Mouse (Mus musculus): ENCODE results near the gene Iffo1. TPM values are rescaled to one million over a fixed set of nuclear protein-coding genes. Genes with fewer than 3 reads are reported as not detected.

Gene Iffo1
- total and polyA plus RNA-seq, 3 experiments: 96.1 to 96.9 TPM; not detected in 1

GRCm38 (mm10) chr6:125131302-125132156, 13.5 kb upstream of the Iffo1 start, which contains the start of gene Nop2:
TSS of gene Nop2 (plus strand) at chr6:125131909.
- peak within 1 kb of the TSS; percentile 97 for H3K9ac ChIP-seq (ENCODE audit: control insufficient read depth, low read depth, low read length, poor library complexity, severe bottlenecking)

GRCm38 (mm10) chr6:125132470-125132869, 12.6 kb upstream of the Iffo1 start:
- peaks cover 7 to 13% of the 10 kb centered on the region in 2 experiments; a peak in 2 of 4 replicates for H3K4me1 ChIP-seq (ENCODE audit: control insufficient read depth in 1 of 2, insufficient read depth in 2 of 2, low read length in 2 of 2)
- TF ChIP-seq HCFC1 (IDR thresholded peaks at IDR 0.05; ENCODE audit: low read depth, low read length) (no peak), CHD1 (IDR thresholded peaks at IDR 0.05; ENCODE audit: low read depth, low read length) (0 out of 2 replicates have a peak, but pooled peaks have one; percentile 54), MYC (IDR thresholded peaks at IDR 0.05; ENCODE audit: low read depth, low read length) (peak; percentile 36; the same call in 1 of the 2 replicates)
- peak; percentile 52 for DNase-seq (ENCODE audit: low read depth, low spot score)
- peak overlapping the region; percentile 80 to 94 for H3K4me3 ChIP-seq (ENCODE audit: control insufficient read depth in 1 of 2, insufficient read depth in 1 of 2, low read depth in 2 of 2, low read length in 2 of 2)
- H3K9ac ChIP-seq (ENCODE audit: control insufficient read depth, low read depth, low read length, poor library complexity, severe bottlenecking): peak overlapping the region; percentile 85
- H3K79me2 ChIP-seq (ENCODE audit: control insufficient read depth, insufficient read depth, low read length, poor library complexity): peaks cover 49% of the 10 kb centered on the region
- H3K36me3 ChIP-seq (ENCODE audit: control insufficient read depth in 1 of 2, insufficient read depth in 2 of 2, low read length in 2 of 2): peaks cover 25% of the 10 kb centered on the region in 2 experiments
- H3K27ac ChIP-seq (ENCODE audit: control insufficient read depth, low read depth, low read length): peak overlapping the region; percentile 43
- no peaks in the 10 kb centered on the region for H3K9me3 ChIP-seq (replicated peaks; ENCODE audit: insufficient read depth, low read length)
- no peaks in the 10 kb centered on the region for H3K27me3 ChIP-seq (ENCODE audit: control insufficient read depth in 1 of 2, insufficient read depth in 2 of 2, low read length in 2 of 2)

More at GRCm38 (mm10) chr6:125131302-125132156, 13.5 kb upstream of the Iffo1 start, which contains the start of gene Nop2:
- Histone ChIP-seq H3K79me2 (ENCODE audit: control insufficient read depth, insufficient read depth, low read length, poor library complexity) (peaks cover 43% of the 10 kb centered on the region), H3K9me3 (replicated peaks; ENCODE audit: insufficient read depth, low read length) (no peaks in the 10 kb centered on the region), H3K4me1 (ENCODE audit: control insufficient read depth in 1 of 2, insufficient read depth in 2 of 2, low read length in 2 of 2) (peaks cover 7 to 13% of the 10 kb centered on the region in 2 experiments; a peak in 2 of 4 replicates), H3K36me3 (ENCODE audit: control insufficient read depth in 1 of 2, insufficient read depth in 2 of 2, low read length in 2 of 2) (peaks cover 23 to 25% of the 10 kb centered on the region in 2 experiments), H3K27ac (ENCODE audit: control insufficient read depth, low read depth, low read length) (peak within 1 kb of the TSS; percentile 90), H3K4me3 (ENCODE audit: control insufficient read depth in 1 of 2, insufficient read depth in 1 of 2, low read depth in 2 of 2, low read length in 2 of 2) (peak within 1 kb of the TSS; percentile 80 to 94), H3K27me3 (ENCODE audit: control insufficient read depth in 1 of 2, insufficient read depth in 2 of 2, low read length in 2 of 2) (no peaks in the 10 kb centered on the region)
- peak; percentile 94 for TF ChIP-seq NELFE (IDR thresholded peaks at IDR 0.05; ENCODE audit: low read depth, low read length)
- peak; percentile 91 for TF ChIP-seq ZMIZ1 (IDR thresholded peaks at IDR 0.05; ENCODE audit: low read depth, low read length)
- 0 out of 2 replicates have a peak, but pooled peaks have one; percentile 31 for TF ChIP-seq MAZ (IDR thresholded peaks at IDR 0.05; ENCODE audit: low read depth, low read length)
- peak; percentile 73 for TF ChIP-seq NRF1 (IDR thresholded peaks at IDR 0.05; ENCODE audit: insufficient read depth, low read depth, low read length, poor library complexity, severe bottlenecking)
- TF ChIP-seq MEF2A (IDR thresholded peaks at IDR 0.05; ENCODE audit: extremely low read depth, insufficient replicate concordance, low read depth, low read length, poor library complexity, severe bottlenecking): no peak
- TF ChIP-seq BHLHE40 (IDR thresholded peaks at IDR 0.05; ENCODE audit: borderline replicate concordance, low read depth, low read length): peak; percentile 97
- peak; percentile 80 to 92 for TF ChIP-seq POLR2A (IDR thresholded peaks at IDR 0.05; ENCODE audit: control insufficient read depth in 1 of 2, insufficient read depth in 1 of 2, low read depth in 1 of 2, low read length in 2 of 2, poor library complexity in 1 of 2)
- peak; percentile 24 for TF ChIP-seq CHD2 (IDR thresholded peaks at IDR 0.05; ENCODE audit: low read length)
- TF ChIP-seq MAX (IDR thresholded peaks at IDR 0.05; ENCODE audit: low read length): peak; percentile 98
- TF ChIP-seq UBTF (IDR thresholded peaks at IDR 0.05; ENCODE audit: borderline replicate concordance, insufficient read depth, low read depth, low read length): no peak
- no peak for TF ChIP-seq RAD21 (IDR thresholded peaks at IDR 0.05; ENCODE audit: low read depth, low read length)
- peak; percentile 90 for TF ChIP-seq MYC (IDR thresholded peaks at IDR 0.05; ENCODE audit: low read depth, low read length)
- TF ChIP-seq TBP (IDR thresholded peaks at IDR 0.05; ENCODE audit: low read depth, low read length): peak; percentile 84
- TF ChIP-seq USF2 (IDR thresholded peaks at IDR 0.05; ENCODE audit: borderline replicate concordance in 1 of 2, insufficient read depth in 1 of 2, low read depth in 1 of 2, low read length in 2 of 2): peak in 1 of 2 experiments; percentile 76; a peak in 1 of 4 replicates
- TF ChIP-seq CHD1 (IDR thresholded peaks at IDR 0.05; ENCODE audit: low read depth, low read length): no peak
- TF ChIP-seq POLR2AphosphoS2 (IDR thresholded peaks at IDR 0.05; ENCODE audit: low read length): peak; percentile 97
- TF ChIP-seq ZNF384 (IDR thresholded peaks at IDR 0.05; ENCODE audit: low read depth, low read length): no peak
- peak; percentile 75; the same call in 1 of the 2 replicates for TF ChIP-seq POLR2AphosphoS5 (IDR thresholded peaks at IDR 0.05; ENCODE audit: borderline replicate concordance, low read depth, low read length)
- peak; percentile 96 for TF ChIP-seq USF1 (IDR thresholded peaks at IDR 0.05; ENCODE audit: low read depth, low read length)
- TF ChIP-seq TCF12 (IDR thresholded peaks at IDR 0.05; ENCODE audit: low read depth, low read length): peak; percentile 80
- 0 out of 2 replicates have a peak, but pooled peaks have one; percentile 25 for TF ChIP-seq RCOR1 (IDR thresholded peaks at IDR 0.05; ENCODE audit: low read depth, low read length)
- TF ChIP-seq KAT2A (conservative IDR thresholded peaks at IDR 0.05; ENCODE audit: low read depth, low read length): peak; percentile 35; the same call in 1 of the 2 replicates
- 0 out of 2 replicates have a peak, but pooled peaks have one; percentile 46 for TF ChIP-seq ZKSCAN1 (IDR thresholded peaks at IDR 0.05; ENCODE audit: low read depth, low read length)
- peak; percentile 85 for TF ChIP-seq HCFC1 (IDR thresholded peaks at IDR 0.05; ENCODE audit: low read depth, low read length)
- no peak for TF ChIP-seq MAFK (IDR thresholded peaks at IDR 0.05; ENCODE audit: borderline replicate concordance, low read depth, low read length)
- peak; percentile 76 for TF ChIP-seq ELF1 (IDR thresholded peaks at IDR 0.05; ENCODE audit: low read depth, low read length)
- peak; percentile 94 for TF ChIP-seq SIN3A (IDR thresholded peaks at IDR 0.05; ENCODE audit: low read length)
- peak; percentile 99 for TF ChIP-seq MXI1 (IDR thresholded peaks at IDR 0.05; ENCODE audit: low read depth, low read length)
- TF ChIP-seq CTCF (IDR thresholded peaks at IDR 0.05 in 2 of 3, conservative IDR thresholded peaks at IDR 0.05 in 1 of 3; ENCODE audit: control insufficient read depth in 1 of 3, insufficient read depth in 1 of 3, low read depth in 2 of 3, low read length in 3 of 3, poor library complexity in 1 of 3, severe bottlenecking in 1 of 3): no peak
- no peak for TF ChIP-seq GABPA (IDR thresholded peaks at IDR 0.05; ENCODE audit: low read depth, low read length)
- TF ChIP-seq ETS1 (IDR thresholded peaks at IDR 0.05; ENCODE audit: low read depth, low read length): peak; percentile 63
- peak; percentile 20 for TF ChIP-seq SMC3 (IDR thresholded peaks at IDR 0.05; ENCODE audit: low read depth, low read length)
- DNase-seq (ENCODE audit: low read depth, low spot score): peak; percentile 97

Data from MEL (cell line).